Mouse (Mus musculus): Measurements from ENCODE around the gene Anapc11.
"Not testable (repeated sequence)": the region's sequence is repeated elsewhere in the genome, so short reads cannot be mapped to it uniquely, and the experiment has no call there.

Gene Anapc11

DNA sequence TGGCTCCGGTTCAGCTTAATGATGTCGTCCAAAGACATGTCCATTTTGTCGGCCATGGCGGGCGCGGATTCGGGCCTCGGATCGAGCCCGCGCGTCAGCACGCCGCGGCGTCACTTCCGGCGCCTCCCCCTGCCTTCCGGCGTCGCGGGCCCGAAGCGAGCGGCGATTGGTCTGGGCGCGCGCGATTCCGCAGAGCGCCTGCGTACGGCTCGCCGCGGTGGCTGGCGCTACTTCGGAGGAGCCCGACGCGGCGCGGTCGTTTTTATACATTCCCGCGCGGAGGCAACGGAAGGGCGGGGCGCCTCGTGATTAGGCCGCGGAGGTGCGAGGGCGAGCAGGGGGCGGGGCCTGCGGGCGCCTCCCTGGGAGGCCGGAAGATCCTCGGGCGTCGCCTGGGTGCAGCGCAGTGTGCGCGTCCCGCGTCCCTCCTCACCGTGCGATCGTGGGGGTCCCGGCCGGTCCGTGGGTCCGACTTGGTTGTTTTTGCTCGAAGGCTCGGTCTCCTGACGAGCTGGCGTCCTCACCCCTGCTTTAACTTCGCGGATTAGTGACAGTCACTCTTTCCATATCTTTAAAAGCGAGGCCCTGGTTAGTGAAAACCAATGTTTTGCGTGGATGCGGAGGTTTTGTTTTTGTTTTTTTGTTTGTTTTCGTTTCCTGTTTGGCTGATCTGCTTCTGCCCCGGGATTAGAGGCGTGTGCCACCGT lies at the start of gene Anapc11, which contains the start of gene Alyref:
TSS of gene Anapc11 (plus strand) at position 139 of the 707 bp plus-strand sequence.
TSS of gene Alyref (minus strand) at position 83 of the 707 bp plus-strand sequence.
- peak; percentile 94 for DNase-seq (ENCODE audit: low spot score in 2 of 2)

DNA sequence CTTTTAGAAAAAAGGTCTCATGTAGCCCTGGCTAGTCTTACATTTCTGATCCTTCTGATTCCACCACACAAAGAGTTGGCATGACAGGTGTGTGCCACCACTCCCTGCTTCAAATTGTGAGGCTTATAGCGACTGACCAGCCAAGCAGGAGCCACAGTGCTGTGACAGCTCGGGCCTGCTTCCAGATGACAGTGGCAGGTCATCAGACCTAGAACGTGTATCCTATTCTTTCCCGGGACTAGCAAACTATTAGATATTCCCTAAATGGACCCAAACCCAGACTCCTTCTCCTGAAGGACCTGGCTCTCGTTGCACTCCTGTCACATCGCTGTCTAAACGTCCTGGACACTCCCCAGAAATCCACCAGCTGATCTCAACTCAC lies 49.4 kb upstream of the Anapc11 start:
- no peak for DNase-seq (ENCODE audit: low spot score in 2 of 2)

DNA sequence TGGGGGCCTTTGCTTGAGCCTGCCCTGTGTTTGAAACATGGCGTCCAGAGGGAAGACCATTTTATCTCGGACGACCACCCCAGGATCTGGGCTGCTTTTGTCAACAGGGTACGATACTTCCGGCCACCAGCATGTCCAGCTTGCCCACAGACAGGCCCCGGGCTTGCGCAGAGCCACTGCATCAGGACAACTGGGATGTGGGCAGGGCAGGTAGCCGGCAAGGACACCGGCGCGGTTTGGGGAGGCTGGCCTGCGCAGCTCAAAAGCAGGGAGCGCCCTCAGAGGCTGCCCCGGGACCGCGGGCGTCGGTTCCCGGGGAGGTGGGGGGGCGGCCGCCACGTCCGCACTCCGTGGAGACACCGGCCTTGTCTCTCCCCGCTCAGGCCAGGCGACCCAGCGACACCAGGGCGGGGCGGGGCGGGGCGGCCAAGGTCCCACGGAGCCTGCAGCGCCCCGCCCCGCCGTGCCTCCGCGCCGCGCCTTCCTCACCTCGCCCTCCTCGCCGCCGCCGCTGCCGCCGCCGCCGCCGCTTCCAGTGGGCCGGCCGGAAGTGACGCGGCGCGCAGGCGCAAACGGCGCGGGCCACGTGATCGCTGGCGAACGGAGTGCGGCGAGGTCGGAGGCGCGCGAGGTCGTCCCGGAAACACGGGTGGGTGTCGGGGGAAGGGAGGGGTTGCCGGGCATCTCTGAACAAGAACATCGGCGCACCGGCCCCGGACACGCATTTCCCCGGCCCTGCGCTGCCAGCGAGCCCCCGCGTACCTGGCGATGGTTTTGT lies 48.9 kb upstream of the Anapc11 start, which contains the start of gene Mcrip1:
TSS of gene Mcrip1 (minus strand) at position 560 of the 778 bp plus-strand sequence.
- DNase-seq (ENCODE audit: low spot score in 2 of 2): peak; percentile 93

DNA sequence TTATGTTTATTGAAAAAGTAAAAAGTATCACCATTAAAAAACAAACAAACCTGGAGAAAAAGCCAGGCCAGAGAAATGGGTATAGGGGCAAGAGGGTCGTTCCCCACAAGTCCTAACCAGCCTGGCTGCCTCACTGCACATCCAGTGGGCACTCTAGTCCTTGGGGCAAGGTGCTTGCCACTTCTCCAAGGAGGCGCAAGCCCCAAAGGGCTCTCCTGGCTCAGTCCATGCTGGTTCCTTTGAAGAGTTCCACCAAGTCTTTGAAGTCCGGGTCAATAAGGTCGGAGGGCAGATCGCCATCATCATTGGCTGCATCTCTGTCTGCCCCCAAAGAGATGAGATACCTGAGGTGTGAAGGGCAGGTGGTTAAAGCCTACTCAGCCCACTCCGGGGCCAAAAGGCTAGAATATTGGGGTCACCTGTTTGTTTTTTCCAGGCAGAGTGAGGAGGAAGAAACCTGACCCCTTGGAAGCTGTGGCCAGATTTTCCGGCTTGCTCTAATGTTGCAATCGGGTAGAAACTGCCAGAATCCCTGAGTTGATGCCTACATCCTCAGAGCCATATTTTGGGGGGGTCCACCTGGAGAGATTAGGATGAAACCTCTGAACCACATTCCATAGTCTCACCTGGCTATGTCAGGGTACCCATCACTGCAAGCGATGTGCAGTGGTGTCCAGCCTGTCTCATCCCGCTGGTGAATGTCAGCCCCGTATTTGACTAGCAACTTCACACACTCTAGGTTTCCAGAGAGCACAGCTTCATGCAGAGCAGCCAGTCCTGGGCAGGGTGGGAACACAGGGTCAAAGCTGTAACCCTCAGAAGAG lies 48.0 kb upstream of the Anapc11 start:
- no peak for DNase-seq (ENCODE audit: low spot score in 2 of 2)

DNA sequence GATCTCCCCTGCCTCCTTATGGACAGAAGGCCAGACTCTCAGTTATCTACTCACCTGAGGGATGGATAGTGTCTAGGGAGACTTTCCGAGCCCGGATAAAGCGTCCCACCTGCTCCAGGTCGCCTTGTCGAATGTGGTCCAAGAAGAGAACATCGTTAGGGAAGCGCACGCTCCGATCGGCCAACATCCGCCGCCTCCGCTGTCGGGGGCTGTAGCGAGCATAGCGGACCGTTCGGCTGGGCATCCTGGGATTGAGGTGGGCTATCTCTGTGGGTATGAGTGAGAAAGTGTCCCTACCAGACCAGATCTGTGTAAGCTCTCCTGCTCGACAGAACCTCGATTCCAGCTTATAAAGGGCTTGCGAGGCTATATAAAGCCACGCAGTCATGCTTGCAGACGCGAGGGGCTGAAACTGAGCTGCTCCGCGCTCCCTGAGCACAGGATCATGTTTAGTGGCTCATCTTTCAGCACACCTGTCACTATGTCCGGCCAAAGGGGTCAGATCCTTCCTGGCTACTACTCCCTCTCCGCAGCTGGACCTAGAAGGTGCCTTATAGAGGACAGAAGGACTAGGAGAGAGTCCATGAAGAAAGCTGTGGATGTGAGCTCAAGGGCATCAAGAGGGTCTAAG lies 47.3 kb upstream of the Anapc11 start, which contains the start of gene Ppp1r27:
TSS of gene Ppp1r27 (minus strand) at position 323 of the 631 bp plus-strand sequence.
- no peak for DNase-seq (ENCODE audit: low spot score in 2 of 2)

DNA sequence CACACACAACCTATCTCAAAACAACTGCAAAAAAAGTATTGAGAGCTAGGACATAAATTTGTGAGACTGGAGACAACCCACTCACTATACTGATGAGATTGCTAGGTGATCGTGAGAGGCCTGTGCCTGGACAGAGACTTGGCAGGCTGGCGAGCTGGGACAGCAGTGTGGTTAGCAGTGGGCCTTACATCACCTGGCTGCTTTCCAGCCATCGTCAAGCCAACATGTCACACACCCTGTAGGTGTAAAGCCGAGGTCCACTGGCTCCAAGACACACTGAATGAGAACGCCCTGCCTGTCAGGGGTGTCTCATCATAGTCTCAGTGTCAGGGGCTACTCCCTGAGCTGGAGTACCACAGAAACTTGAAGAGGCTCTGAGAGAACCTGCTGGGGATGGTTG lies 45.5 kb upstream of the Anapc11 start:
- no peak for DNase-seq (ENCODE audit: low spot score in 2 of 2)

DNA sequence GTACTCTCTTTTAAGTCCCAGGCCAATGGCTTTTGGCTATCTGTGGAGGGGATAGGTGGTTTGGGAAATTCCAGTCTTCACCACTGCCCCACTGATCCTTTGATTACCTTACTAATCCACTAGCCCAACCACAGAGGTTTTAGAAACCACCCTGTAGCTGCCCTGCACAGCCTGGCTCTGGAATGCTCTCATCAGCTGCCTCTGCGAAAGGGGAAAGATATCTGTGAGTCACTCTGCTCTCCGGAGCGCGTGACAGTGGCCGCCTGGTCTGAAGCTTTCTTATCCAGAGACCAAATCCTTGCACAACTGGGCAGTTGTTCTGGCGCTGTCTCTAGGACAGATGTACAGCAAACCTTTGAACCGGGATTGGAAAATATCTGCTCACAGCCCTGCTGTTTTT lies 43.4 kb upstream of the Anapc11 start:
- no peak for DNase-seq (ENCODE audit: low spot score in 2 of 2)

DNA sequence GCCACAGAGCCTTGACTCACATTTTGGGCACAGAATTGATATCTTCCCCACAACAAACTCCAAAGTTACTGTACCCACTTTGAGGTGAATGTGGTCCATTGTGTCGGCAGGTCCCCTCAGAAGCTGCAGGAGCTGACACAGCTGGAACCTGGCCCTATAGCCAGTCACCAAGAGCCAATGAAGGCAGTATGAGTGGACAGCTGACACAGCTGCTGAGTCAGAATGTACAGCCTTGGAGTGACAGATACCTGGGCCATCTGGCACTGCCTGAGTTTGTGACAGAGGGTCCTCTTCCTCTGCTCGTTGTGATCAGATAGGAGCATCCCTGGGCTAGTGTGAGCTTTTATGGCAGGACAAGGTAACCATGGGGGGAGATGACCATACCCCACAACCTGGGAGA lies 43.0 kb upstream of the Anapc11 start:
- no peak for DNase-seq (ENCODE audit: low spot score in 2 of 2)

DNA sequence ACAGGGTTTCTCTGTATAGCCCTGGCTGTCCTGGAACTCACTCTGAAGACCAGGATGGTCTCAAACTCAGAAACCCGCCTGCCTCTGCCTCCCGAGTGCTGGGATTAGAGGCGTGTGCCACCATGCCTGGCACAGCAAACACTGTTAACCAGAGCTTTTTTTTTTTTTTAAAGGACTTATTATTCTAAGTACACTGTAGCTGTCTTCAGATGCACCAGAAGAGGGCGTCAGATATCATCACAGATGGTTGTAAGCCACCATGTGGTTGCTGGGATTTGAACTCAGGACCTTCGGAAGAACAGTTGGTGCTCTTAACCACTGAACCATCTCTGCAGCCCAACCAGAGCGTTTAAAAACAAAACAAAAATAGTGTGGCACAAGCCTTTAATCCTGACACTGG lies 39.4 kb upstream of the Anapc11 start:
- not testable (repeated sequence) for DNase-seq (ENCODE audit: low spot score in 2 of 2)

DNA sequence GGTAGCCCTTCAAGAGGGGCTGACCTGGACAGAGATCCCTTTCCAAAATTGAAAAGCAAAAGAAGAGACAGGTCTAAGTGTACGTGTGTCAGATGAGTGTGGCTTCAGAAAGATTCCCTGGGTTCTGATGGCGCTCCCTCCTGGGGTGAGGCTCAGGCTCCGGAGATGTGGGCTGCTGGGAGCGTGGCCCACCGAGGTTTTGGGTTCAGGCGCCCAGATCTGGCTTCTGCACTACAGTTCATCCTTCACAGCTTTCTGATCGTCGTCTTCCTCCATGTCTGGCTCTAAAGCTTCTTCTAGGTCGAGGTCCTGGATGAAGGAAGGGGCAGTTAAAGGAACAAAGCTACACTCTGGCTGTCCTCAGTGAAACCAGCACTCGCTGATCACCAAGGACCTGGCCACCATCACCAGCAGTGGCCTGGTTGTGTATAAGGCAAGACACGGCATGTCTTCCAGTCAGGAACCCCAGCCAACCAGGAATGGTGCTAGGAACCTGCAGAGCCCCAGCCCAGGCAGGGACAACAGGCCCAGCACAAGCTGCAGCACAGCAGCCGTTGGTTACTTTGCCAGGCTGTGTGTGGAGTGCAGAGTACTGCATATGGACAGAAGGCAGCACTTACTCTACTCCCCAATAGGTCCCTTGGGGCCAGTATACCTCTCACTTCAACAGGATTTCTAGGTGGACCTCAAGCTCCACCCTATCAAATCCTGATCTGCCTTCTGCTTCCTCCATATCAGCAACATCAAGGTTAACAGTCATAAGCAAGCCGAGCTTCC lies 37.1 kb upstream of the Anapc11 start:
- DNase-seq (ENCODE audit: low spot score in 2 of 2): no peak

DNA sequence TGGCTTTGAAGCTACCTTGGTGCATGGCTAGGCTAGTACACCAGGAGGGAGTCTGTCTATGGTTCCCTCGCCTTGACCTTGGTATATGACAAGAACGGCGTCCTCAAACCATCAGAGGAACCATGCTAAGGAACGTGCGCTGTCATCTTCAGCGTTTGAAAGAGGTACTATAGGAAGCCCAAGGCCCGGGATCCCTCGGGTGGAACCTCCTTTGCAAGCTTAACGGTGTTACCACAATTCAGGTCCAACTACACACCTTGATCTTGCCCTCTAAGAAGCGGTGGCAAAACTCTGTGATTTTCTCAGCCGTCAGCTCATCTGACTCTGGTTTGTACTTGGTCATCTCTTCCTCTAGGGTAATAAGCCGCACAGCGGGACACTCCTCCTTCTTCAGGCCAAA lies 35.3 kb upstream of the Anapc11 start:
- DNase-seq (ENCODE audit: low spot score in 2 of 2): no peak

DNA sequence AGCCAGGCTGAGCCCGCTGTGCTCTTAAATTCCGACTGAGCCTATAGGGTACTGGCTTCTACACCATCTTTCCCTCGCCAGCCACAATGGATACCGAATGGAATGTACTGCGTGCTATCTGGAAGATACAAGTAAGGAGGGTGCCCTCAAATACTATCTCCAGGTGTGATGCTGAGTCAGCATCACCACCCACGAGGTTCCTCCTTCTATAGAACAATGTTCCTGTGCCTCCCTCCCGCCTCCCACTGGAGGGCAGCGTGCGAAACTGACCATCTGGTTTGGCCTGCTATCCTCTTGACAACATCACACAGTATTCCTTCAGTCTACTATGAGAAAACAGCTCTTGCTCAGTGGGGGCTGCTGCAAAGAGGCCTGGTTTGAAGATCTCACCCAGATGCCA lies 33.1 kb upstream of the Anapc11 start:
- no peak for DNase-seq (ENCODE audit: low spot score in 2 of 2)

DNA sequence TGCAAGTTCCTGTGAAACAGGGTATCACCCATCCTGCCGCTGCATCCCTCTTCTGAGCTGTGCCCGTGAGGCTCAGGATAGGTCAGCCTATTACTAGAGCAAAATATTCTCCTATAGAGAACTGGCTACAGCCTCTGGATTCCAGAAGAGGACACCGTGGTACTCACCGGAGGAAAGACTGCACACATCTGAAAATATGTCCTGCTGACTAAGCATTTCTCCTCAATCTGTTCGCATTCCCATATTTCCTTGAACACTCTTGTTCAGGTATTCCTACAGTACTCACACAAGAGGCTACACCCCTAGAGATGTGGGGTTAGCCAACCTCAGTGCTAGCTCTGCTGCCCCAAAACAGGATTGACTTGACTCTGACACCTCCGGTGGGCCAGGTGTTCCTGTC lies 29.9 kb upstream of the Anapc11 start:
- no peak for DNase-seq (ENCODE audit: low spot score in 2 of 2)

DNA sequence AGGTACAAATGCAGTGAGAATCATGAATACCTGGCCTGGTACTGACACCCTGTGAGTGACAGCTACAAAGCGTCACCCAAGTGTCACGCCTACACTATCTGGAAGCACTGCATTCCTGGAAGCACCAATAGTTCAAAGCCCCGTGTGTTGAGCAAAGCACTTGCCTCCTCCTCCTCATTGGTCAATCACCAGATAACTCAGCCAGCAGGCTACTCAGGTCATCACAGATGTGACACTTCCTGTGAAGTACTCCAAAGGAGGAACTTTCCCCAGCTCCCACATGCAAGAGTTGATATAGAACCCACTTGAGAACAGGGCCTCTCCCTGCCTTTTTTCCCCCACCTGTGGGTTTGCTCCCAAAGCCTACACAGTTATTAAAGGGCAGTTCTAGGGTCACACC lies 27.1 kb upstream of the Anapc11 start:
- no peak for DNase-seq (ENCODE audit: low spot score in 2 of 2)

DNA sequence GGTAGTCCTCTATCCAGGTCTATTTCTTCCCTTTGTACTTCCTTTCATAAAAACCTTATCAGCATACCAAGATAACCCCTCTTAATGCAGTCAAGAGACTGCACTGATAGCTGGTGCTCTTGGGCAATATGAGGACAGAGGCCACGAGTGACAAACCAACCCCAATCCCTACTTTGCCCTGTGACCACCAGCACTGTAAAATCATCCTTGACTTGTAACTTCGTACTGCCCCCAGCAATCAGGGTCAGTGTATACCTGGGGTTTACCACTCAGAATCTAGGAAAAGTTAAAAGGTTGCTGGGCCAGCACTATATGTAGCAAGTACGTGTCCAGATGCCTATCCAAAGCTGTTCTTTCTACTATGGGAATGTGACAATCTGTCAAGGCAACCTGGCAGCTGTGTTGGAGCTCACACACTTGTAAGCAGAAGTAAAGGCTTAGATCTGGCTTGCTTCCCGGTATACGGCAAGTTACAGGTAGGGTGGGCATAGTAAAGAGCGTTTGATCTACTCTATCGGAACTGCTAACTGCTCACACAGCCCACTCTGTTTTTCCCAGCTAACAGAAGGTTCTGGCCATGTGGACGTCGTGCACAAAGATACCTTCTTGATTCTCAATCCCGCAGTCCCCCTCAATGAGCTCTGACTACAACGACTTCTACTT lies 26.3 kb upstream of the Anapc11 start:
- no peak for DNase-seq (ENCODE audit: low spot score in 2 of 2)

DNA sequence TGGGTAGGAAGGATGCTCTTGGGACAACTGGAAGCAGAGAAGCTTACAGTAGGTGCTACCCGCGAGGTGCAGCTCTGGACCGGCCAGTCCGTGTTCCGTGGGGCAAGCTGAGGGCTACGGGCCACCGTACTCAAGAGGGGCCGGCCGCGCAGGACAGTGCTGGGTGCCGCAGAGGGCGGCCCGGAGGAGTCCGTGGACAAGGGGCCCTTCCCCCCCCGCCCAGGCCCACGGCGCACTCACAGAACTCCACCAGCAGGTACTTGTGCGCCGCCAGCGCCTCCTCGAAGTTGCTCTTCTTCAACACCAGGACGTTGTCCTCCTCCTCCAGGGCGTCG lies 25.8 kb upstream of the Anapc11 start:
- DNase-seq (ENCODE audit: low spot score in 2 of 2): peak in 1 of 2 experiments; percentile 14

DNA sequence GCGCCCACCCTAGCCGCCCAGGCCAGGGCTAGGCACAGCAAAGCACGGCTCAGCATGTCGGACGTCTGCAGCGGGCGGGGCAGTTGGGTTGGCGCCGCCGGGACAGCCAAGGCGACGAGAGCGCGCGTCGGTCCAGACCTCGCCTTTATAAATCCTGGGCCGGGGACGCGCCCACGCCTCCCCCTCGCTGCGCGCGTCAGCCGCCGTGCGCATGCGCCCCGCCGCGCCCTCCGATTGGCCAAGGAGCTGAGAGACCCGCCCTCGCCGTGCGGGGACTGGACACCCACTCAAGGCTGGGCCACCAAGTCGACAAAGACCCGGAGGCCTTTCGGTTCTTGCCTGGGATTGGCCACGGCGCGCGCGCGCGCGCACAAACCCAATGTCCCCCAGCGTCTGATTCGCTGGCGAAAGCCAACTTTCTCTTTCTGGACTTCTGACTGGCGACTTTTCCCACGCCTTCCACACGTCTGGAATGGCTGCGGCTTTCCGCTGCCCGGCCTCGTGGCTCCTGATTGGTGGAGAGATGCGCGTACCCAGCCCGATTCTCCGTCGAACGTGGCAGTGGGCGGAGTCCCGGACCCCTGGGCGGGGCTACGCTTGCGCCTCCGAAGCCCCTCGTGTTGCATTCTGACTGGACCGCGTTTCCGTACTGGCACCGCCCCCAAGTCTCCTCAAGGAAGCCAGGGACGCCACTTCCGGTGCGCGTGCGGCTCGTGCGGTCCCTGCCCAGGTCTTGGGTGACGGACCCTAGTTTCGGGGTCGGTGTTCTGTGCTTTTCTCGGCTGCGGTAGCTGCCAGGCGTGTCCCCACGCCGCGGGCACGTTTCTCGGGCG lies 25.3 kb upstream of the Anapc11 start, which contains the start of gene P4hb:
TSS of gene P4hb (minus strand) at position 502 of the 833 bp plus-strand sequence.
- peak; percentile 99 for DNase-seq (ENCODE audit: low spot score in 2 of 2)

DNA sequence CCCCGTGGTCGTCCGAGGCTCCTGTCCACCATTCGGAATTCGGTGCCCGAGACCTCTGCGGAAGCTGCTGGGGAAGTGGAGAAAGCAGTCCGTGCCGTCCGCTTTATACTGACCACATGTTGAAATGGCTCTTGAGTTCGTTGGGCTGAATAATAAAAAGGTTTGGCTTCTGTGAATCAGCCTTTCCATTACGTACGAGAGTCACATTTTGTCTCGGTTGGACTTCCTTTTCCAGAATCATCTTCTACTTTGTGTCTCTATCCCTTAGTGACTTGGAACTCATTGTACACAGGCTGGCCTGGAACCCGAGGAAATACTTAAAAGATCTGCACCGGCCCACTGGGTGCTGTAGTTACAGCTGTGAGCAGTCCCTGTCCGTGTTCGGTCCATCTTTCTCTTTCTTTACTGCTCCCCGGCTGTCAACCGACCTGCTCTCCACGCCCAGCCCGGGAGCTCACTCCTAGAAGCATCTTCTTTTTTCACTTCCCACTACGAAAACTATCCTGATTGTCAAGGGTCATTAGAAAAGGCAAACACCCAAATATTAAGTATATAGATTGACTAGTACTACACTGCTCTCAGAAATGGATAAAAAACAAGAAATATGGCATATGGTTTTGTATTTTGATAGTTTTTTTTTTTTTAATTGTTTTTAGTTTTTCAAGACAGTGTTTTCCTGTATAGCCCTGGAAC lies 24.5 kb upstream of the Anapc11 start:
- no peak for DNase-seq (ENCODE audit: low spot score in 2 of 2)

DNA sequence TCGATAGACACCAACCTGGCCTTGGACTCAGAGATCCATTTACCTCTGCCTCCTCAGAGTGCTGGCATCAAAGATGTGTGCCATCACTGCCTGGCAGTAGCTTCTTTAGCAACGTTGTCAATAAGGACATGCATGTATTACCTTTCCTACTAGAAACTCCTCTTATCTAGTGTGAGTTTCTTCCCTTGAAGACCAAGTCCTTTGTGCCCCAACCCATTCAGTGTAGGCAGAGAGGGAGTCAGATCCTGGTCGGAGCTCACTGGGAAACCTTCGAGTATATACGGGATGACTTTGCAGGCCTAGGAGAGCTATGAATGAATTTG lies 24.0 kb upstream of the Anapc11 start:
- no peak for DNase-seq (ENCODE audit: low spot score in 2 of 2)

All from spleen, postnatal 36 days (tissue).